Mouse (Mus musculus) erythroblast, embryonic 14.5 days (primary cell): Measurements from ENCODE around the gene Irs1.

Experiments
- GATA1 ChIP-seq: IDR thresholded peaks from 2 replicates; pipeline ENCODE4 v1.6.1; 2012; ENCODE audit warnings: low read length, inconsistent platforms, mixed read lengths
- TAL1 ChIP-seq: IDR thresholded peaks from 3 replicates; pipeline ENCODE4 v1.6.1; 2012; ENCODE audit warnings: low read length, inconsistent platforms, mixed read lengths

DNA sequence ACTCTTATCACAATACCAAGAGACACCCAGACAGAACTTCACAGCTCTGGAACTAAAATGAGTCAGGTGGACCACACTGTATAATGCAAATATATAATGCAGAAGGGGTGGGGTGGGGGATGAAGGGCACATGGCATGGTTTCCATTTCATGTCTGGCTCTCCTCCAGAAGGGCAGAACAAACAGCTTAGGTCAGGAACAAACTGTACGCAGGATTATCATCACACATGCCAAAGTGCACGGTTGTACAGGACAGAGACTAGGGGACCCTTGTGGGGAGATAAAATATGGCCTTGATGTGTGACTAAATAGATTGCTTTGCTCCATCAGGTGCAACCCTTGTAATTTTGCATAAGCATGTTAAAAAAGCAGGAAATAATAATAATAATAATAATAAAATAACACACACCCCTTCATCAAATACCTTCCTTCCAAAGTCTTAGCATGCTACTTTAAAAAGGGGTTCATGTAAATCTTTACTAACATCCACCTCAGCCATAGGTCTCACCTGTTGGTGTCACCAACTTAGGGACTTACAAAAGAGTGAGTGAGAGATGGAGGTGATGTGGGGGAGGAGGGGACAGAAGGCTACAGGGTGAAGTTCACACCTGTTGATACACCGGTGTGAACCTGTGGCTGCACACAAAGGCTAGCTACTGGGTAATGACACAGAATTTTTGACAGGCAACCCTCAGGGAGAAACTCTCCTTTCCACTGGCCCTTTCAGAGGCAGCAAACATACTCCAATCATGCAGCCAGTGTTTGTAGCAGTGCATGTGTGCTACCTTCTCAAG, 51.6 kb downstream of the Irs1 start:
- TF ChIP-seq GATA1 (no peak), TAL1 (no peak)
